Mouse (Mus musculus) heart, postnatal 0 days (tissue): ENCODE results near the gene Tchh. TPM values are rescaled to one million over a fixed set of nuclear protein-coding genes. Genes with fewer than 3 reads are reported as not detected.
A peak's percentile ranks its signal among the peaks of the same experiment; 100 is the strongest.
"Not testable (repeated sequence)": the region's sequence is repeated elsewhere in the genome, so short reads cannot be mapped to it uniquely, and the experiment has no call there.

ENCODE experiments used
- ATAC-seq: fragments of 200-750 bp; cut with Nextera tagmentation; 2 replicates; pipeline ENCODE4 v1.8.0; 2017; ENCODE audit warnings: low read depth, moderate number of reproducible peaks, moderate library complexity; ENCODE audit not compliant: insufficient read depth
- DNase-seq: peaks from one replicate; pipeline ENCODE4 v3.0.0-alpha.2; 2016; ENCODE audit warnings: low spot score
- H3K27ac ChIP-seq: fragments of 300-500 bp; sonication (generic); 2 replicates; pipeline ENCODE4 v1.5.1; 2014; ENCODE audit warnings: low read depth, mild to moderate bottlenecking
- H3K27me3 ChIP-seq: fragments of 300-500 bp; sonication (generic); 2 replicates; pipeline ENCODE4 v1.6.1; 2014; ENCODE audit warnings: low read length, mixed read lengths; ENCODE audit not compliant: control insufficient read depth, insufficient read depth
- H3K36me3 ChIP-seq: fragments of 300-500 bp; sonication (generic); replicated peaks from 2 replicates; pipeline ENCODE4 v1.6.1; 2014; ENCODE audit warnings: low read length, mixed read lengths; ENCODE audit not compliant: control insufficient read depth, insufficient read depth
- H3K4me1 ChIP-seq: fragments of 300-500 bp; sonication (generic); 2 replicates; pipeline ENCODE4 v1.6.1; 2014; ENCODE audit warnings: antibody characterized with exemption; ENCODE audit not compliant: control insufficient read depth, insufficient read depth
- H3K4me2 ChIP-seq: fragments of 300-500 bp; sonication (generic); 2 replicates; pipeline ENCODE4 v1.6.1; 2014; ENCODE audit warnings: low read depth, mild to moderate bottlenecking, low read length, moderate library complexity
- H3K4me3 ChIP-seq: fragments of 300-500 bp; sonication (generic); 2 replicates; pipeline ENCODE4 v1.5.1; 2014; ENCODE audit warnings: low read depth, low read length
- H3K9ac ChIP-seq: fragments of 300-500 bp; sonication (generic); replicated peaks from 2 replicates; pipeline ENCODE4 v1.6.1; 2014; ENCODE audit warnings: low read depth, low read length, mixed read lengths
- H3K9me3 ChIP-seq: fragments of 300-500 bp; sonication (generic); replicated peaks from 2 replicates; pipeline ENCODE4 v1.6.1; 2016; ENCODE audit warnings: low read length; ENCODE audit not compliant: control insufficient read depth
- CTCF ChIP-seq: IDR thresholded peaks from 2 replicates; pipeline ENCODE4 v1.5.1; 2016; ENCODE audit warnings: antibody characterized with exemption, control low read depth, low read depth
- EP300 ChIP-seq: IDR thresholded peaks from 2 replicates; pipeline ENCODE4 v1.6.1; 2016; ENCODE audit warnings: antibody characterized with exemption, low read depth
- whole genome bisulfite sequencing: fragments of 180-500 bp; shearing (Covaris S2); extraction: QIAGEN DNeasy Blood & Tissue Kit; methylation state at CpG from one replicate; pipeline ENCODE4 v1.1.7; 2014; 5-methylcytosine and 5-hydroxymethylcytosine counted together
- polyA plus RNA-seq: library from polyadenylated mRNA; unstranded; fragments of >200 nt; fragmentation: Nextera tagmentation; extraction: Ambion mirVana; gene quantifications from 2 replicates; pipeline ENCODE4 v1.2.1, GENCODE M21; 2015
- total RNA-seq: library from RNA; depleted of rRNA; stranded (reverse); fragments of >200 nt; gene quantifications from 2 replicates; pipeline ENCODE4 v1.2.3, GENCODE M21; 2014; ENCODE audit warnings: low replicate concordance

Gene Tchh
- total and polyA plus RNA-seq, 2 experiments from 2014 or later = 0.25 to 0.31 TPM

DNA sequence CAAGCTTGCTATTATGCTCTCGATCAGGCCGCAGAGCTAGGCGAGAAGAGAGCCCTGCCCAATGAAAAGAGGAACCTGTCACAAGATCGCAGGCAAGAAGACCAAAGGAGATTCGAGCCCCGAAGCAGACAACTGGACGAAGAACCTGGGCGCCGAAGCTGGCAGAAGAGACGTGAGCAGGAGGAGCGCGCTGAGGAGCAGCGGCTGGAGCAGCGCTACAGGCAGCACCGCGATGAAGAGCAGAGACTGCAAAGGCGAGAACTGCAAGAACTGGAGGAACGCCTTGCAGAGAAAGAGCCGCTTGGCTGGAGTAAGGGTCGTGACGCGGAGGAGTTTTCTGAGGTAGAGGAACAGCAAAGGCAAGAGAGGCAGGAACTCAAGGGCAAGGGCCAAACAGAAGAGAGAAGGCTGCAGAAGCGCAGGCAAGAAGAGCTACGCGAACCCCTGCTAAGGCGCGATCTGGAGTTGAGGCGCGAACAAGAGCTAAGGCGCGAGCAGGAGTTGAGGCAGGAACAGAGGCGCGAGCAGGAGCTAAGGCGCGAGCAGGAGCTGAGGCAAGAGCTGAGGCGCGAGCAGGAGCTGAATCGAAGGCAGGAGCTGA, 1.5 kb downstream of the Tchh start:
- Histone ChIP-seq H3K36me3 (no peaks in the 10 kb centered on the region), H3K27me3 (peaks cover 60% of the 10 kb centered on the region), H3K27ac (no peak overlapping the region), H3K4me3 (peak overlapping the region; percentile 57), H3K4me1 (peaks cover 13% of the 10 kb centered on the region), H3K9me3 (no peaks in the 10 kb centered on the region), H3K4me2 (peak overlapping the region; percentile 81), H3K9ac (no peak overlapping the region)
- ATAC-seq (no peak), DNase-seq (no peak)
- under 1% methylated on average over 38 of the region's 38 CpGs for WGBS
- TF ChIP-seq EP300 (no peak), CTCF (no peak)

DNA sequence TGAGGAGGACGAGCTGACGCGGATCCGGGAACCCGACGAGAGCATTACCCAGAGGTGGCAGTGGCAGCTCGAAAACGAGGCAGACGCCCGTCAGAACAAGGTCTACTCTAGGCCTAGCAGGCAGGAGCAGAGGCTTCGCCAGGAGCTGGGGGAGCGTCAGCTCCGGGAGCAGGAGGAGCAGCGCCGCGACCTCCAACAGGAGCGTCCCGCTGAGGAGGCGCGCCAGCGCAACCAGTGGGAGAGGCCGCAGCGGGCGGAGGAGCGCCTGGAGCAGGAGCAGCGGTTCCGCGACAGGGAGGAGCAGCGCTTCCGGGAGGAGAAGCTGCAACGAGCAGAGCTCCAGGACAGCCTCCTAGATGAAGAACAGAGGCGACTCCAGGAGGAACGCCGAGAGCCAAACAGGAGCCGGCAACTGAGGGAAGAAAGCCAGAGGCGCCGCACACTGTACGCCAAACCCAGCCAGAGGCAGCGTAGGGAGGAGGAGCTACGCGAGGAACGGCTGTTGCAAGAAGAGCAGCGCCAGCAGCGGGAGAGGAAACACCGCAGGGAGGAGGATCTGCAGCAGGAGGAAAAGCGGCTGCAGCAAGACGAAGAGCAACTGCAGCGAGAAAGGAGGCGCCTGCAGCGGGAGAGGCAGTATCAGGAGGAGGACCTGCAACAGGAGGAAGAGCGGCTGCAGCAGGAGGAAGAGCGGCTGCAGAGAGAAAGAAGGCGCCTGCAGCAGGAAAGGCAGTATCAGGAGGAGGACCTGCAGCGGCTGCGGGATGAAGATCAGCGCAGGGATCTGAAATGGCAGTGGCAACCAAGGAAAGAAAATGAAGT, 2.4 kb downstream of the Tchh start:
- TF ChIP-seq CTCF = no peak
- TF ChIP-seq EP300 = no peak
- Histone ChIP-seq H3K36me3 (no peaks in the 10 kb centered on the region), H3K4me1 (peaks cover 13% of the 10 kb centered on the region), H3K9ac (no peak overlapping the region), H3K27me3 (peaks cover 57% of the 10 kb centered on the region), H3K4me2 (peak overlapping the region; percentile 81), H3K4me3 (peak overlapping the region; percentile 57), H3K27ac (no peak overlapping the region), H3K9me3 (no peaks in the 10 kb centered on the region)
- peak; percentile 79 for ATAC-seq
- WGBS = 1% methylated on average over 56 of the region's 56 CpGs
- DNase-seq = peak; percentile 61

DNA sequence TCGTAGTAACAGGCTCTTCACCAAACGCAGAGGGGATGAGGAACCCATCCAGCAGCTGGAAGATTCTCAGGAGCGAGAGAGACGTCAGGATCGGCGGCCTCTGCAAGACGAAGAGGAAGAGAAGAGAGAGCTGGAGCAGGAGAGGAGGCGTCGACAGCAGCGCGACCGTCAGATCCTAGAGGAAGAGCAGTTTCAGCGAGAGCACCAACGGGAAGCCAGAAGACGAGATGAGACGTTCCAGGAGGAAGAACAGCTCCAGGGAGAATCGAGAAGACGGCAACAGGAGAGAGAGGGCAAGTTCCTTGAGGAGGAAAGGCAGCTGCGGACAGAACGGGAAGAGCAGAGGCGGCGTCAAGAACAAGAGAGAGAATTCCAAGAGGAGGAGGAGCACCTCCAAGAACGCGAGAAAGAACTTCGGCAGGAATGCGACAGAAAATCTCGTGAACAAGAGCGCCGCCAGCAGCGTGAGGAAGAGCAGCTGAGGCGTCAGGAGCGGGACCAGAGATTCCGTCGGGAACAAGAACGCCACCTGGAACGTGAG, 3.1 kb downstream of the Tchh start:
- Histone ChIP-seq H3K36me3 (no peaks in the 10 kb centered on the region), H3K4me3 (peak overlapping the region; percentile 57), H3K27ac (no peak overlapping the region), H3K9me3 (no peaks in the 10 kb centered on the region), H3K4me1 (peaks cover 13% of the 10 kb centered on the region), H3K4me2 (peak overlapping the region; percentile 81), H3K9ac (no peak overlapping the region), H3K27me3 (peaks cover 62% of the 10 kb centered on the region)
- ATAC-seq = no peak
- DNase-seq = peak; percentile 25
- under 1% methylated on average over 36 of the region's 36 CpGs for WGBS
- TF ChIP-seq CTCF (no peak), EP300 (no peak)

DNA sequence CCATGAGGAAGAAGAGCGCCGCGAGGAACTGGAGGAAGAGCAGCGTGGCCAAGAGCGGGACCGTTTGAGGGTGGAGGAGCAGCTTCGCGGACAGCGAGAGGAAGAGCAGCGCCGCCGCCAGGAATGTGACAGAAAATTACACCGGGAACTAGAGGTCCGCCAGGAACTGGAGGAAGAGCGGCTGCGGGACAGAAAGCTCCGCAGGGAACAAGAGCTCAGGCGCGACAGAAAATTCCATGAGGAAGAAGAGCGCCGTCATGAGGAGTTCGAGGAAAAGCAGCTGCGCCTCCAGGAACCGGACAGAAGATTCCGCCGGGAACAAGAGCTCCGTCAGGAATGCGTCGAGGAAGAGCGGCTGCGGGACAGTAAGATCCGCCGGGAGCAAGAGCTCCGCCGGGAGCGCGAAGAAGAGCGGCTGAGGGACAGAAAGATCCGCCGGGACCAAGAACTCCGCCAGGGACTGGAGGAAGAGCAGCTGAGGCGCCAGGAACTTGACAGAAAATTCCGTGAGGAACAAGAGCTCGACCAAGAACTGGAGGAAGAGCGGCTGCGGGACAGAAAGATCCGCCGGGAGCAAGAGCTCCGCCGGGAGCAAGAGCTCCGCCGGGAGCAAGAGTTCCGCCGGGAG, 4.1 kb downstream of the Tchh start:
- WGBS = under 1% methylated on average over 54 of the region's 54 CpGs
- no peak for TF ChIP-seq EP300
- no peak for TF ChIP-seq CTCF
- Histone ChIP-seq H3K4me1 (peaks cover 13% of the 10 kb centered on the region), H3K36me3 (no peaks in the 10 kb centered on the region), H3K9ac (no peak overlapping the region; the same call in 1 of the 2 replicates), H3K27ac (no peak overlapping the region), H3K4me2 (peak overlapping the region; percentile 81), H3K9me3 (no peaks in the 10 kb centered on the region), H3K4me3 (peak overlapping the region; percentile 57), H3K27me3 (peaks cover 57% of the 10 kb centered on the region)
- ATAC-seq (no peak), DNase-seq (peak; percentile 18)

DNA sequence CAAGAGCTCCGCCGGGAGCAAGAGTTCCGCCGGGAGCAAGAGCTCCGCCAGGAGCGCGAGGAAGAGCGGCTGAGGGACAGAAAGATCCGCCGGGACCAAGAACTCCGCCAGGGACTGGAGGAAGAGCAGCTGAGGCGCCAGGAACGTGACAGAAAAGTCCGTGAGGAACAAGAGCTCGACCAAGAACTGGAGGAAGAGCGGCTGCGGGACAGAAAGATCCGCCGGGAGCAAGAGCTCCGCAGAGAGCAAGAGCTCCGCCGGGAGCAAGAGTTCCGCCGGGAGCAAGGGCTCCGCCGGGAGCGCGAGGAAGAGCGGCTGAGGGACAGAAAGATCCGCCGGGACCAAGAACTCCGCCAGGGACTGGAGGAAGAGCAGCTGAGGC, 4.6 kb downstream of the Tchh start:
- not testable (repeated sequence) for H3K36me3 ChIP-seq, DNase-seq, H3K9me3 ChIP-seq, ATAC-seq, H3K27ac ChIP-seq
- Histone ChIP-seq H3K4me2 (peak overlapping the region; percentile 81), H3K9ac (peak overlapping the region; percentile 24; the same call in 1 of the 2 replicates), H3K4me3 (peak overlapping the region; percentile 57), H3K4me1 (peaks cover 13% of the 10 kb centered on the region), H3K27me3 (peaks cover 59% of the 10 kb centered on the region)
- WGBS = 1% methylated on average over 32 of the region's 32 CpGs
